Mouse (Mus musculus): Measurements from ENCODE around the gene Nkx6-1. TPM values are rescaled to one million over a fixed set of nuclear protein-coding genes. Genes with fewer than 3 reads are reported as not detected.

The Nkx6-1 gene
- not detected for polyA plus RNA-seq (2017; shearing (Covaris generic))

GRCm38 (mm10) chr5:101664945-101665615, at the start of gene Nkx6-1:
Gene Nkx6-1, minus strand, starts transcription at chr5:101664996.

Other genes starting within 250 kb of the Nkx6-1 start
- gene Cds1, start 100.1 kb upstream of the Nkx6-1 start, polyA plus RNA-seq (2017; shearing (Covaris generic)) = not detected

All from effector memory CD4-positive, alpha-beta T cell, adult 5 months (primary cell).